Mouse (Mus musculus): Measurements from ENCODE around the gene Rps2. TPM values are rescaled to one million over a fixed set of nuclear protein-coding genes. Genes with fewer than 3 reads are reported as not detected.

The Rps2 gene
- polyA plus RNA-seq, 1 experiment from 2014 or later = 776 TPM

GRCm38 (mm10) chr17:24769146-24769545 lies 51.2 kb downstream of the Rps2 start:
- no peaks in the 10 kb centered on the region for H3K27me3 ChIP-seq (replicated peaks; ENCODE audit: control insufficient read depth, insufficient read depth, low read length)
- no peaks in the 10 kb centered on the region for H3K36me3 ChIP-seq (ENCODE audit: control insufficient read depth, insufficient read depth)
- ATAC-seq = no peak
- H3K4me1 ChIP-seq (replicated peaks; ENCODE audit: control insufficient read depth, insufficient read depth, low read length) = no peaks in the 10 kb centered on the region
- H3K9me3 ChIP-seq (ENCODE audit: control insufficient read depth) = no peaks in the 10 kb centered on the region
- 25% methylated on average over 3 of the region's 3 CpGs for WGBS
- no peak overlapping the region for H3K4me3 ChIP-seq (ENCODE audit: low read depth, low read length)
- no peak for TF ChIP-seq CTCF (IDR thresholded peaks at IDR 0.05; ENCODE audit: low read depth)
- H3K27ac ChIP-seq (ENCODE audit: low read depth, low read length) = no peak overlapping the region
- H3K4me2 ChIP-seq (replicated peaks; ENCODE audit: low read depth) = no peak overlapping the region
- no peak overlapping the region for H3K9ac ChIP-seq (ENCODE audit: low read depth, low read length)

Other genes starting within 250 kb of the Rps2 start
- gene E4f1, start 247.8 kb upstream of the Rps2 start, polyA plus RNA-seq (2015; fragmentation: Nextera tagmentation; extraction: Ambion mirVana) = 5.0 and 5.2 TPM in 2 replicates
- gene Pgp, start 247.7 kb upstream of the Rps2 start, polyA plus RNA-seq (2015; fragmentation: Nextera tagmentation; extraction: Ambion mirVana) = 64.5 and 69.4 TPM in 2 replicates
- not detected in 2 replicates for gene Bricd5, start 244.2 kb upstream of the Rps2 start, polyA plus RNA-seq (2015; fragmentation: Nextera tagmentation; extraction: Ambion mirVana)
- gene Mlst8, start 239.0 kb upstream of the Rps2 start, polyA plus RNA-seq (2015; fragmentation: Nextera tagmentation; extraction: Ambion mirVana) = 11.9 and 12.9 TPM in 2 replicates
- 0.69 and 0.78 TPM in 2 replicates for gene Caskin1, start 229.5 kb upstream of the Rps2 start, polyA plus RNA-seq (2015; fragmentation: Nextera tagmentation; extraction: Ambion mirVana)
- gene Traf7, start 190.2 kb upstream of the Rps2 start, polyA plus RNA-seq (2015; fragmentation: Nextera tagmentation; extraction: Ambion mirVana) = 39.7 and 41.2 TPM in 2 replicates
- 0.31 and 0.63 TPM in 2 replicates for gene Rab26, start 183.9 kb upstream of the Rps2 start, polyA plus RNA-seq (2015; fragmentation: Nextera tagmentation; extraction: Ambion mirVana)
- gene Pkd1, start 168.3 kb upstream of the Rps2 start, polyA plus RNA-seq (2015; fragmentation: Nextera tagmentation; extraction: Ambion mirVana) = 5.4 and 8.3 TPM in 2 replicates
- 24.7 and 25.8 TPM in 2 replicates for gene Tsc2, start 85.5 kb upstream of the Rps2 start, polyA plus RNA-seq (2015; fragmentation: Nextera tagmentation; extraction: Ambion mirVana)
- 5.0 and 5.5 TPM in 2 replicates for gene Nthl1, start 85.4 kb upstream of the Rps2 start, polyA plus RNA-seq (2015; fragmentation: Nextera tagmentation; extraction: Ambion mirVana)
- gene Slc9a3r2, start 67.8 kb upstream of the Rps2 start, polyA plus RNA-seq (2015; fragmentation: Nextera tagmentation; extraction: Ambion mirVana) = 26.5 and 30.1 TPM in 2 replicates
- 0.20 TPM in 1 of 2 replicates, not detected in the other for gene Npw, start 59.7 kb upstream of the Rps2 start, polyA plus RNA-seq (2015; fragmentation: Nextera tagmentation; extraction: Ambion mirVana)
- 13.4 and 13.5 TPM in 2 replicates for gene Zfp598, start 48.4 kb upstream of the Rps2 start, polyA plus RNA-seq (2015; fragmentation: Nextera tagmentation; extraction: Ambion mirVana)
- gene Syngr3, start 28.2 kb upstream of the Rps2 start, polyA plus RNA-seq (2015; fragmentation: Nextera tagmentation; extraction: Ambion mirVana) = 6.0 and 6.2 TPM in 2 replicates
- 42.0 and 42.2 TPM in 2 replicates for gene Gfer, start 22.0 kb upstream of the Rps2 start, polyA plus RNA-seq (2015; fragmentation: Nextera tagmentation; extraction: Ambion mirVana)
- gene Noxo1, start 21.9 kb upstream of the Rps2 start, polyA plus RNA-seq (2015; fragmentation: Nextera tagmentation; extraction: Ambion mirVana) = 32.4 and 38.0 TPM in 2 replicates
- 23.8 and 25.2 TPM in 2 replicates for gene Tbl3, start 10.5 kb upstream of the Rps2 start, polyA plus RNA-seq (2015; fragmentation: Nextera tagmentation; extraction: Ambion mirVana)
- not detected in 2 replicates for gene Rnf151, start 53 bp upstream of the Rps2 start, polyA plus RNA-seq (2015; fragmentation: Nextera tagmentation; extraction: Ambion mirVana)
- 406 and 413 TPM in 2 replicates for gene Ndufb10, start 6.4 kb downstream of the Rps2 start, polyA plus RNA-seq (2015; fragmentation: Nextera tagmentation; extraction: Ambion mirVana)
- gene Rpl3l, start 9.7 kb downstream of the Rps2 start, polyA plus RNA-seq (2015; fragmentation: Nextera tagmentation; extraction: Ambion mirVana) = 0.27 TPM in 1 of 2 replicates, not detected in the other
- gene Msrb1, start 18.5 kb downstream of the Rps2 start, polyA plus RNA-seq (2015; fragmentation: Nextera tagmentation; extraction: Ambion mirVana) = 47.4 and 47.8 TPM in 2 replicates
- gene Hs3st6, start 34.9 kb downstream of the Rps2 start, polyA plus RNA-seq (2015; fragmentation: Nextera tagmentation; extraction: Ambion mirVana) = 0.25 and 0.47 TPM in 2 replicates
- gene Meiob, start 86.2 kb downstream of the Rps2 start, polyA plus RNA-seq (2015; fragmentation: Nextera tagmentation; extraction: Ambion mirVana) = 0.08 and 0.10 TPM in 2 replicates
- 104 and 105 TPM in 2 replicates for gene Hagh, start 122.0 kb downstream of the Rps2 start, polyA plus RNA-seq (2015; fragmentation: Nextera tagmentation; extraction: Ambion mirVana)
- gene Fahd1, start 132.2 kb downstream of the Rps2 start, polyA plus RNA-seq (2015; fragmentation: Nextera tagmentation; extraction: Ambion mirVana) = 165 and 195 TPM in 2 replicates
- 17.2 and 18.3 TPM in 2 replicates for gene Igfals, start 147.9 kb downstream of the Rps2 start, polyA plus RNA-seq (2015; fragmentation: Nextera tagmentation; extraction: Ambion mirVana)
- 48.0 and 53.5 TPM in 2 replicates for gene Nubp2, start 168.2 kb downstream of the Rps2 start, polyA plus RNA-seq (2015; fragmentation: Nextera tagmentation; extraction: Ambion mirVana)
- gene Spsb3, start 168.5 kb downstream of the Rps2 start, polyA plus RNA-seq (2015; fragmentation: Nextera tagmentation; extraction: Ambion mirVana) = 42.3 and 43.4 TPM in 2 replicates
- 16.7 and 18.5 TPM in 2 replicates for gene Eme2, start 177.0 kb downstream of the Rps2 start, polyA plus RNA-seq (2015; fragmentation: Nextera tagmentation; extraction: Ambion mirVana)
- 132 and 141 TPM in 2 replicates for gene Mrps34, start 177.0 kb downstream of the Rps2 start, polyA plus RNA-seq (2015; fragmentation: Nextera tagmentation; extraction: Ambion mirVana)
- gene Nme3, start 178.4 kb downstream of the Rps2 start, polyA plus RNA-seq (2015; fragmentation: Nextera tagmentation; extraction: Ambion mirVana) = 47.4 and 54.4 TPM in 2 replicates
- 5.3 and 6.6 TPM in 2 replicates for gene Mapk8ip3, start 218.9 kb downstream of the Rps2 start, polyA plus RNA-seq (2015; fragmentation: Nextera tagmentation; extraction: Ambion mirVana)
- gene Jpt2, start 242.6 kb downstream of the Rps2 start, polyA plus RNA-seq (2015; fragmentation: Nextera tagmentation; extraction: Ambion mirVana) = 35.7 and 36.0 TPM in 2 replicates